ENCODE assay signal across 18 mouse cellular contexts in genomic region chr7:132742912-132743311, GRCm38 (mm10).
DNase-seq lines count a peak whose midpoint lies in the region; ATAC-seq and TF ChIP-seq lines count a peak whose summit lies in the region.
"Had no signal": no experiment of that assay in that cellular context is flagged by ENCODE, and none has a peak within 500 bp of the region (broad histone marks: within the 10 kb centered on the region; RNA-seq: fewer than 3 reads in every experiment).

No protein-coding gene starts in this region.

- TF ChIP-seq CTCF in cerebellum, adult 2 months (IDR thresholded peaks at IDR 0.05; ENCODE audit: borderline replicate concordance, insufficient read depth, low read depth, low read length) = no peak
- no peak for TF ChIP-seq CTCF in layer of hippocampus, adult 2 months (conservative IDR thresholded peaks at IDR 0.05)

- peaks cover 46% of the 10 kb centered on the region for H3K4me1 ChIP-seq in cerebellum, adult 2 months (ENCODE audit: control insufficient read depth, insufficient read depth, low read length)
- peaks cover 69% of the 10 kb centered on the region for H3K4me1 ChIP-seq in liver, embryonic 13.5 days (replicated peaks)
- peaks cover 64% of the 10 kb centered on the region for H3K4me1 ChIP-seq in liver, embryonic 12.5 days

- no peak overlapping the region for H3K9ac ChIP-seq in liver, embryonic 13.5 days
- H3K9ac ChIP-seq in liver, embryonic 12.5 days = no peak overlapping the region
- H3K9ac ChIP-seq: heart, embryonic 13.5 days; hindbrain, embryonic 15.5 days had no signal

- no peak overlapping the region for H3K4me2 ChIP-seq in liver, embryonic 13.5 days
- H3K4me2 ChIP-seq in liver, embryonic 12.5 days = no peak overlapping the region
- H3K4me2 ChIP-seq: heart, embryonic 13.5 days; hindbrain, embryonic 15.5 days had no signal

- ATAC-seq in frontal cortex, adult (ENCODE audit: low TSS enrichment) = peak; percentile 85
- ATAC-seq in liver, embryonic 13.5 days (ENCODE audit: low read depth) = no peak
- no peak for ATAC-seq in liver, embryonic 12.5 days
- ATAC-seq: CD4-positive, CD25-positive, alpha-beta regulatory T cell, adult 4 months; intestine, embryonic 16.5 days had no signal

- peaks cover 73% of the 10 kb centered on the region for H3K36me3 ChIP-seq in liver, embryonic 13.5 days
- peaks cover 67% of the 10 kb centered on the region for H3K36me3 ChIP-seq in liver, embryonic 12.5 days
- H3K36me3 ChIP-seq: heart, embryonic 13.5 days; hindbrain, embryonic 15.5 days had no signal

- no peak for TF ChIP-seq POLR2A in cerebellum, adult 2 months (IDR thresholded peaks at IDR 0.05; ENCODE audit: borderline replicate concordance, insufficient read depth, low read length)

- H3K9me3 ChIP-seq in liver, embryonic 13.5 days (replicated peaks) = no peaks in the 10 kb centered on the region
- H3K9me3 ChIP-seq in liver, embryonic 12.5 days (replicated peaks) = no peaks in the 10 kb centered on the region
- H3K9me3 ChIP-seq: G1E; heart, embryonic 13.5 days; hindbrain, embryonic 15.5 days had no signal

- WGBS in cerebellum, adult 2 months = 35% methylated on average over 5 of the region's 5 CpGs
- 91% methylated on average over 5 of the region's 5 CpGs for WGBS in liver, embryonic 13.5 days (ENCODE audit: insufficient replicate concordance)
- WGBS in liver, embryonic 12.5 days (ENCODE audit: insufficient replicate concordance) = 81% methylated on average over 5 of the region's 5 CpGs

- H3K27ac ChIP-seq in cerebellum, adult 2 months (ENCODE audit: insufficient read depth, low read length) = 0 out of 2 replicates have a peak overlapping the region, but pooled peaks have one; percentile 51
- H3K27ac ChIP-seq in layer of hippocampus, adult 2 months = peak overlapping the region; percentile 78
- H3K27ac ChIP-seq in liver, embryonic 13.5 days = peak overlapping the region; percentile 92; the same call in 1 of the 2 replicates
- H3K27ac ChIP-seq in liver, embryonic 12.5 days = no peak overlapping the region
- H3K27ac ChIP-seq: heart, embryonic 13.5 days; hindbrain, embryonic 15.5 days had no signal

- DNase-seq in cerebellum, adult 2 months = no peak
- DNase-seq in cerebellum, adult 9-10 months = no peak
- no peak for DNase-seq in frontal cortex, postnatal 10 days (ENCODE audit: low spot score in 2 of 2)
- peak in 1 of 2 experiments; percentile 60 for DNase-seq in layer of hippocampus, adult 2 months (ENCODE audit: low spot score in 2 of 2)
- DNase-seq in layer of hippocampus, postnatal 25 days (ENCODE audit: extremely low spot score in 1 of 2, low spot score in 1 of 2) = no peak
- DNase-seq in liver, embryonic 13.5 days = no peak
- DNase-seq: adrenal gland, adult 8-10 months; B cell, adult 2 months; cerebellum, adult 11-12 months; cerebellum, postnatal 10 days; heart, postnatal 36 days had no signal

- no peak overlapping the region for H3K4me3 ChIP-seq in cerebellum, adult 2 months (replicated peaks; ENCODE audit: insufficient read depth, low read depth, low read length)
- H3K4me3 ChIP-seq in layer of hippocampus, adult 2 months = no peak overlapping the region
- H3K4me3 ChIP-seq in liver, embryonic 13.5 days (replicated peaks) = no peak overlapping the region
- no peak overlapping the region for H3K4me3 ChIP-seq in liver, embryonic 12.5 days
- H3K4me3 ChIP-seq: heart, embryonic 13.5 days; hindbrain, embryonic 15.5 days had no signal

- no peaks in the 10 kb centered on the region for H3K27me3 ChIP-seq in cerebellum, adult 2 months (ENCODE audit: control insufficient read depth, insufficient read depth, low read length)
- H3K27me3 ChIP-seq in liver, embryonic 13.5 days = no peaks in the 10 kb centered on the region
- H3K27me3 ChIP-seq in liver, embryonic 12.5 days (replicated peaks) = no peaks in the 10 kb centered on the region
- H3K27me3 ChIP-seq: heart, embryonic 13.5 days; hindbrain, embryonic 15.5 days had no signal
